Mouse (Mus musculus): Measurements from ENCODE around the gene Ccdc97. TPM values are rescaled to one million over a fixed set of nuclear protein-coding genes. Genes with fewer than 3 reads are reported as not detected.

The Ccdc97 gene
- polyA plus RNA-seq, 1 experiment, result 58.5 TPM

GRCm38 (mm10) chr7:25700732-25701131, 18.2 kb downstream of the Ccdc97 start:
- TF ChIP-seq POLR2A (IDR thresholded peaks at IDR 0.05; ENCODE audit: extremely low read depth, insufficient read depth, low read length) (no peak), CTCF (IDR thresholded peaks at IDR 0.05; ENCODE audit: extremely low read depth, insufficient read depth, low read length) (0 out of 2 replicates have a peak, but pooled peaks have one; percentile 1)

GRCm38 (mm10) chr7:25699851-25700250, 19.0 kb downstream of the Ccdc97 start:
- Histone ChIP-seq H3K4me3 (ENCODE audit: insufficient read depth, low read length) (no peak overlapping the region), H3K4me1 (ENCODE audit: control insufficient read depth, insufficient read depth, low read length) (no peaks in the 10 kb centered on the region), H3K27ac (ENCODE audit: insufficient read depth, low read length) (no peak overlapping the region)
- TF ChIP-seq POLR2A (IDR thresholded peaks at IDR 0.05; ENCODE audit: extremely low read depth, insufficient read depth, low read length), result no peak
- TF ChIP-seq CTCF (IDR thresholded peaks at IDR 0.05; ENCODE audit: extremely low read depth, insufficient read depth, low read length), result no peak

More at GRCm38 (mm10) chr7:25700732-25701131, 18.2 kb downstream of the Ccdc97 start:
- Histone ChIP-seq H3K4me1 (ENCODE audit: control insufficient read depth, insufficient read depth, low read length) (no peaks in the 10 kb centered on the region; the same call in 1 of the 2 replicates), H3K27ac (ENCODE audit: insufficient read depth, low read length) (no peak overlapping the region), H3K4me3 (ENCODE audit: insufficient read depth, low read length) (no peak overlapping the region)

GRCm38 (mm10) chr7:25694104-25694503, 24.8 kb downstream of the Ccdc97 start:
- H3K27ac ChIP-seq (ENCODE audit: insufficient read depth, low read length), result no peak overlapping the region
- no peaks in the 10 kb centered on the region for H3K4me1 ChIP-seq (ENCODE audit: control insufficient read depth, insufficient read depth, low read length)
- TF ChIP-seq CTCF (IDR thresholded peaks at IDR 0.05; ENCODE audit: extremely low read depth, insufficient read depth, low read length) (no peak), POLR2A (IDR thresholded peaks at IDR 0.05; ENCODE audit: extremely low read depth, insufficient read depth, low read length) (no peak)
- H3K4me3 ChIP-seq (ENCODE audit: insufficient read depth, low read length), result no peak overlapping the region

GRCm38 (mm10) chr7:25690051-25690450, 28.8 kb downstream of the Ccdc97 start:
- H3K4me1 ChIP-seq (ENCODE audit: control insufficient read depth, insufficient read depth, low read length), result peaks cover 2% of the 10 kb centered on the region; the same call in 1 of the 2 replicates
- H3K4me3 ChIP-seq (ENCODE audit: insufficient read depth, low read length), result no peak overlapping the region
- TF ChIP-seq CTCF (IDR thresholded peaks at IDR 0.05; ENCODE audit: extremely low read depth, insufficient read depth, low read length) (no peak), POLR2A (IDR thresholded peaks at IDR 0.05; ENCODE audit: extremely low read depth, insufficient read depth, low read length) (no peak)
- H3K27ac ChIP-seq (ENCODE audit: insufficient read depth, low read length), result no peak overlapping the region

- Histone ChIP-seq H3K27ac (ENCODE audit: insufficient read depth, low read length) (no peak overlapping the region), H3K4me1 (ENCODE audit: control insufficient read depth, insufficient read depth, low read length) (peaks cover 2% of the 10 kb centered on the region; the same call in 1 of the 2 replicates), H3K4me3 (ENCODE audit: insufficient read depth, low read length) (peak overlapping the region; percentile 28; the same call in 1 of the 2 replicates)
- no peak for TF ChIP-seq POLR2A (IDR thresholded peaks at IDR 0.05; ENCODE audit: extremely low read depth, insufficient read depth, low read length)
- no peak for TF ChIP-seq CTCF (IDR thresholded peaks at IDR 0.05; ENCODE audit: extremely low read depth, insufficient read depth, low read length)
Measured at GRCm38 (mm10) chr7:25689603-25690021, 29.3 kb downstream of the Ccdc97 start.

GRCm38 (mm10) chr7:25688810-25689586, 29.9 kb downstream of the Ccdc97 start:
- Histone ChIP-seq H3K4me3 (ENCODE audit: insufficient read depth, low read length) (peak overlapping the region; percentile 28), H3K27ac (ENCODE audit: insufficient read depth, low read length) (no peak overlapping the region), H3K4me1 (ENCODE audit: control insufficient read depth, insufficient read depth, low read length) (peaks cover 2% of the 10 kb centered on the region; the same call in 1 of the 2 replicates)
- TF ChIP-seq POLR2A (IDR thresholded peaks at IDR 0.05; ENCODE audit: extremely low read depth, insufficient read depth, low read length), result no peak
- TF ChIP-seq CTCF (IDR thresholded peaks at IDR 0.05; ENCODE audit: extremely low read depth, insufficient read depth, low read length), result no peak

- peaks cover 2% of the 10 kb centered on the region; the same call in 1 of the 2 replicates for H3K4me1 ChIP-seq (ENCODE audit: control insufficient read depth, insufficient read depth, low read length)
- H3K27ac ChIP-seq (ENCODE audit: insufficient read depth, low read length), result no peak overlapping the region
- no peak for TF ChIP-seq CTCF (IDR thresholded peaks at IDR 0.05; ENCODE audit: extremely low read depth, insufficient read depth, low read length)
- TF ChIP-seq POLR2A (IDR thresholded peaks at IDR 0.05; ENCODE audit: extremely low read depth, insufficient read depth, low read length), result no peak
- H3K4me3 ChIP-seq (ENCODE audit: insufficient read depth, low read length), result peak overlapping the region; percentile 38
Measured at GRCm38 (mm10) chr7:25687811-25688401, 31.0 kb downstream of the Ccdc97 start.

- Histone ChIP-seq H3K27ac (ENCODE audit: insufficient read depth, low read length) (no peak within 1 kb of the TSS), H3K4me3 (ENCODE audit: insufficient read depth, low read length) (peak within 1 kb of the TSS; percentile 38), H3K4me1 (ENCODE audit: control insufficient read depth, insufficient read depth, low read length) (peaks cover 2% of the 10 kb centered on the region; the same call in 1 of the 2 replicates)
- TF ChIP-seq CTCF (IDR thresholded peaks at IDR 0.05; ENCODE audit: extremely low read depth, insufficient read depth, low read length) (peak; percentile 14; the same call in 1 of the 2 replicates), POLR2A (IDR thresholded peaks at IDR 0.05; ENCODE audit: extremely low read depth, insufficient read depth, low read length) (no peak)
Measured at GRCm38 (mm10) chr7:25686680-25687531, 32.0 kb downstream of the Ccdc97 start, which contains the start of gene Tgfb1. TSS of gene Tgfb1 (plus strand) at chr7:25687002.

- TF ChIP-seq POLR2A (IDR thresholded peaks at IDR 0.05; ENCODE audit: extremely low read depth, insufficient read depth, low read length) (no peak), CTCF (IDR thresholded peaks at IDR 0.05; ENCODE audit: extremely low read depth, insufficient read depth, low read length) (no peak)
- peaks cover 4% of the 10 kb centered on the region; the same call in 1 of the 2 replicates for H3K4me1 ChIP-seq (ENCODE audit: control insufficient read depth, insufficient read depth, low read length)
- no peak overlapping the region for H3K4me3 ChIP-seq (ENCODE audit: insufficient read depth, low read length)
- no peak overlapping the region for H3K27ac ChIP-seq (ENCODE audit: insufficient read depth, low read length)
Measured at GRCm38 (mm10) chr7:25685926-25686470, 32.9 kb downstream of the Ccdc97 start.
